Mouse (Mus musculus): ENCODE measurements at regions not wholly inside any gene's neighbourhood (a gene's known extent, or its start where the extent isn't known, plus 50 kb on each side); places are given as distances from the start of the nearest gene placed in this dataset.
"Not testable (repeated sequence)": the region's sequence is repeated elsewhere in the genome, so short reads cannot be mapped to it uniquely, and the experiment has no call there.

DNA sequence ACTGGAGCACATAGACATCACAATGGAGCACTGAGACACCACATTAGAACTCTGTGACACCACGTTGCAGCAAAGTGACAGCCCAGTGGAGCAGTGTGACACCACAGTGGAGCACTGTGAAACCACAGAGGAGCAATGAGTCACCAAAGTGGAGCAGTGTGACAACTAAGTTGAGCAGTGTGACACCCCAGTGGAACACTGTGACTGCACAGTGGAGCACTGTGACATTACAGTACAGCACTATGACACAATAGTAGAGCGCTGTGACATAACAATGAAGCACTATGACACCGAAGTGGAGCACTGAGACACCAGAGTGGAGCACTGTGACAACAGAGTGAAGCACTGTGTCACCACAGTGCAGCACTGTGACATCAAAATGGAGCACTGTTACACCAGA is 101.8 kb upstream of the Vmn1r2 start:
- H3K4me2 ChIP-seq (ENCODE audit: insufficient read depth, low read depth, poor library complexity, severe bottlenecking); in situ Hi-C loops (cut with MboI; ENCODE audit: low pct_ligation_motif_present, low pct_unique_long_range_greater_than_20kb, low sequenced_read_pairs); H3K9ac ChIP-seq (ENCODE audit: insufficient read depth, low read depth); H3K79me2 ChIP-seq (replicated peaks; ENCODE audit: control insufficient read depth, extremely low read depth, insufficient read depth, poor library complexity, severe bottlenecking); H3K36me3 ChIP-seq (replicated peaks in 1 of 2; ENCODE audit: control insufficient read depth in 1 of 2, insufficient read depth in 1 of 2, low read length in 1 of 2); H3K4me3 ChIP-seq (replicated peaks in 1 of 3; ENCODE audit: low read depth in 2 of 3, low read length in 2 of 3, poor library complexity in 1 of 3); H3K27me3 ChIP-seq (replicated peaks); H3K4me1 ChIP-seq (ENCODE audit: control insufficient read depth in 1 of 2, insufficient read depth in 2 of 2); H3K27ac ChIP-seq (ENCODE audit: insufficient read depth, low read depth); DNase-seq (ENCODE audit: extremely low read depth); dilution Hi-C loops (cut with MboI; ENCODE audit: extremely low pct_ligation_motif_present, extremely low pct_unique_long_range_greater_than_20kb, low sequenced_read_pairs): not testable (repeated sequence)
- H3K9me3 ChIP-seq (replicated peaks; ENCODE audit: low read length), result peaks cover 20% of the 10 kb centered on the region

DNA sequence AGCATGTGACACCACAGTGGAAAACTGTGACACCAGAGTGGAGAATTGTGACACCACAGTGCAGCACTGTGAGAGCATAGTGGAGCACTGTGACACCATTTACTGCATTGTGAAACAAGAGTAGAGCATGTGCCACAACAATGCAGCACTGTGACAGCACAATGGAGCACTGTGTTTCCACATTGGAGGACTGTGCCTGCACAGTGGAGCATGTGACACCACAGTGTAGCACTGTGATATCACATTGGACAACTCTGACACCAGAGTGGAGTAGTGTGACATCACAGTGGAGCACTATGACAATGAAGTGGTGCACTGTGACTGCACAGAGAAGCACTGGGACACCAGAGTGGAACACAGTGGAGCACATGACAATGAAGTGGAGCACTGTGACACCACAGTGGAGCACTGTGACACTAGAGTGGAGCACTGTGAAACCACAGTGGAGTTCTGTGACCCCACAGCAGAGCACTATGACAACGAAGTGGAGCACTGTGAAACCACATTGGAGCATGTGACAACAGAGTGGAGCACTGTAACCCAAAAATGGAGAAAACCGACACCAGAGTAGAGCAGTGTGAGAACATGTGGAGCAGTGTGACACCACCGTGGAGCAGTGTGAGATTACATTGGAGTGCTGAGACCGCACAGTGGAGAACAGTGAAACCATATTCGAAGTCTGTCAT is 100.9 kb upstream of the Vmn1r2 start:
- Histone ChIP-seq H3K4me2 (ENCODE audit: insufficient read depth, low read depth, poor library complexity, severe bottlenecking) (no peak overlapping the region), H3K4me3 (replicated peaks in 1 of 3; ENCODE audit: low read depth in 2 of 3, low read length in 2 of 3, poor library complexity in 1 of 3) (no peak overlapping the region), H3K79me2 (replicated peaks; ENCODE audit: control insufficient read depth, extremely low read depth, insufficient read depth, poor library complexity, severe bottlenecking) (no peaks in the 10 kb centered on the region), H3K36me3 (replicated peaks in 1 of 2; ENCODE audit: control insufficient read depth in 1 of 2, insufficient read depth in 1 of 2, low read length in 1 of 2) (peaks cover 0 to 3% of the 10 kb centered on the region in 2 experiments), H3K4me1 (ENCODE audit: control insufficient read depth in 1 of 2, insufficient read depth in 2 of 2) (no peaks in the 10 kb centered on the region), H3K9ac (ENCODE audit: insufficient read depth, low read depth) (no peak overlapping the region), H3K27ac (ENCODE audit: insufficient read depth, low read depth) (no peak overlapping the region), H3K9me3 (replicated peaks; ENCODE audit: low read length) (peaks cover 20% of the 10 kb centered on the region), H3K27me3 (replicated peaks) (no peaks in the 10 kb centered on the region)
- TF ChIP-seq ZKSCAN1 (IDR thresholded peaks at IDR 0.05; ENCODE audit: borderline replicate concordance, low read depth, low read length), result no peak
- no peak for TF ChIP-seq UBTF (IDR thresholded peaks at IDR 0.05; ENCODE audit: low read depth, low read length)
- no peak for TF ChIP-seq JUN (IDR thresholded peaks at IDR 0.05; ENCODE audit: insufficient read depth, low read depth, low read length)
- TF ChIP-seq SIN3A (IDR thresholded peaks at IDR 0.05; ENCODE audit: low read length), result no peak
- no peak for TF ChIP-seq ELF1 (IDR thresholded peaks at IDR 0.05; ENCODE audit: low read depth, low read length)
- in situ Hi-C loops (cut with MboI; ENCODE audit: low pct_ligation_motif_present, low pct_unique_long_range_greater_than_20kb, low sequenced_read_pairs) (no loop called here), dilution Hi-C loops (cut with MboI; ENCODE audit: extremely low pct_ligation_motif_present, extremely low pct_unique_long_range_greater_than_20kb, low sequenced_read_pairs) (no loop called here)
- DNase-seq (ENCODE audit: extremely low read depth), result no peak

- H3K27ac ChIP-seq (ENCODE audit: insufficient read depth, low read depth), result no peak overlapping the region
- dilution Hi-C loops (cut with MboI; ENCODE audit: extremely low pct_ligation_motif_present, extremely low pct_unique_long_range_greater_than_20kb, low sequenced_read_pairs), result no loop called here
- H3K79me2 ChIP-seq (replicated peaks; ENCODE audit: control insufficient read depth, extremely low read depth, insufficient read depth, poor library complexity, severe bottlenecking), result no peaks in the 10 kb centered on the region
- DNase-seq (ENCODE audit: extremely low read depth), result no peak
- in situ Hi-C loops (cut with MboI; ENCODE audit: low pct_ligation_motif_present, low pct_unique_long_range_greater_than_20kb, low sequenced_read_pairs), result no loop called here
- TF ChIP-seq USF1 (IDR thresholded peaks at IDR 0.05; ENCODE audit: low read depth, low read length) (no peak), SIN3A (IDR thresholded peaks at IDR 0.05; ENCODE audit: low read length) (no peak), GABPA (IDR thresholded peaks at IDR 0.05; ENCODE audit: insufficient replicate concordance, low read depth, low read length) (no peak), E2F4 (IDR thresholded peaks at IDR 0.05; ENCODE audit: insufficient replicate concordance, low read depth, low read length) (no peak), JUN (IDR thresholded peaks at IDR 0.05; ENCODE audit: insufficient read depth, low read depth, low read length) (no peak), TBP (conservative IDR thresholded peaks at IDR 0.05; ENCODE audit: low read depth, low read length) (no peak), EP300 (IDR thresholded peaks at IDR 0.05; ENCODE audit: low read length) (no peak), ETS1 (conservative IDR thresholded peaks at IDR 0.05; ENCODE audit: low read depth, low read length) (no peak), NELFE (IDR thresholded peaks at IDR 0.05; ENCODE audit: low read depth, low read length) (no peak)
- peaks cover 23% of the 10 kb centered on the region for H3K9me3 ChIP-seq (replicated peaks; ENCODE audit: low read length)
- H3K27me3 ChIP-seq (replicated peaks), result no peaks in the 10 kb centered on the region
- no peak overlapping the region for H3K9ac ChIP-seq (ENCODE audit: insufficient read depth, low read depth)
- no peaks in the 10 kb centered on the region for H3K4me1 ChIP-seq (ENCODE audit: control insufficient read depth in 1 of 2, insufficient read depth in 2 of 2)
- no peak overlapping the region for H3K4me3 ChIP-seq (replicated peaks in 1 of 3; ENCODE audit: low read depth in 2 of 3, low read length in 2 of 3, poor library complexity in 1 of 3)
- no peak overlapping the region for H3K4me2 ChIP-seq (ENCODE audit: insufficient read depth, low read depth, poor library complexity, severe bottlenecking)
- peaks cover 0 to 3% of the 10 kb centered on the region in 2 experiments for H3K36me3 ChIP-seq (replicated peaks in 1 of 2; ENCODE audit: control insufficient read depth in 1 of 2, insufficient read depth in 1 of 2, low read length in 1 of 2)
Measured at GRCm38 (mm10) chr4:3067265-3067664, 99.9 kb upstream of the Vmn1r2 start.

Measured in CH12.LX (cell line).